Mouse (Mus musculus) hindbrain, embryonic 12.5 days (tissue): ENCODE measurements around the gene Fam171a1. TPM values are rescaled to one million over a fixed set of nuclear protein-coding genes. Genes with fewer than 3 reads are reported as not detected.
"Not testable (repeated sequence)": the region's sequence is repeated elsewhere in the genome, so short reads cannot be mapped to it uniquely, and the experiment has no call there.

ENCODE experiments used
- ATAC-seq: fragments of 200-750 bp; cut with Nextera tagmentation; 2 replicates; pipeline ENCODE4 v1.8.0; 2017; ENCODE audit warnings: moderate TSS enrichment; ENCODE audit not compliant: low FRiP score
- H3K27ac ChIP-seq: fragments of 300-500 bp; sonication (generic); 2 replicates; pipeline ENCODE4 v1.5.1; 2016; ENCODE audit warnings: mild to moderate bottlenecking
- H3K27me3 ChIP-seq: fragments of 300-500 bp; sonication (generic); 2 replicates; pipeline ENCODE4 v1.6.1; 2016; ENCODE audit warnings: mild to moderate bottlenecking
- H3K36me3 ChIP-seq: fragments of 300-500 bp; sonication (generic); 2 replicates; pipeline ENCODE4 v1.6.1; 2016; ENCODE audit warnings: mild to moderate bottlenecking
- H3K4me1 ChIP-seq: fragments of 300-500 bp; sonication (generic); 2 replicates; pipeline ENCODE4 v1.6.1; 2016
- H3K4me2 ChIP-seq: fragments of 300-500 bp; sonication (generic); replicated peaks from 2 replicates; pipeline ENCODE4 v1.6.1; 2016; ENCODE audit warnings: mild to moderate bottlenecking
- H3K4me3 ChIP-seq: fragments of 300-500 bp; sonication (generic); 2 replicates; pipeline ENCODE4 v1.5.1; 2016; ENCODE audit warnings: mild to moderate bottlenecking
- H3K9ac ChIP-seq: fragments of 300-500 bp; sonication (generic); 2 replicates; pipeline ENCODE4 v1.6.1; 2016; ENCODE audit warnings: mild to moderate bottlenecking, moderate library complexity
- H3K9me3 ChIP-seq: fragments of 300-500 bp; sonication (generic); replicated peaks from 2 replicates; pipeline ENCODE4 v1.6.1; 2016; ENCODE audit warnings: mild to moderate bottlenecking
- WGBS: fragments of 180-500 bp; shearing (Covaris S2); methylation state at CpG from one replicate; pipeline ENCODE4 v1.1.7; 2016; 5-methylcytosine and 5-hydroxymethylcytosine counted together
- polyA plus RNA-seq: library from polyadenylated mRNA; unstranded; fragments of >200 nt; fragmentation: Nextera tagmentation; extraction: Ambion mirVana; gene quantifications from 2 replicates; pipeline ENCODE4 v1.2.1, GENCODE M21; 2016

The Fam171a1 gene
- polyA plus RNA-seq, 1 experiment from 2014 or later: 56.2 TPM

DNA sequence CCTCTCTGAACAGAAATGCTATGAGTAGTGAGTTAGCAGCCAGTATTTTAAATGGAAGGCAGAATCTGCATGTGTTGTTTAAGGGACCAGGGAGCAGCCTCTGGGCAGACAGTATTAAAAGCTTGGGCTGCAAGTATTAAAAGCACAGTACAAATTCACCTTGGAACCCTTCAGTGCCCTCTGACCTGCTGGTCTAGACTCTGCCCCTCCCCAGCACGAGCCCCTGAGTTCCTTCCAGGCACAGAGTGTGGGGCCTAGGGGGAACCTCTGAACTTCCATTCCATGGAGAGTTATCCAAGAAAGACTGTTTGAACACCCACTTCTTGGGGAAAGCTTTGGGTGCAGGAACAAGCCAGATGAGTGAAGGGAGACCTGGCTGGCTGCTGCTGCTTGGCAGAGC, 47.6 kb downstream of the Fam171a1 start:
- H3K27ac ChIP-seq: no peak overlapping the region
- H3K4me3 ChIP-seq: no peak overlapping the region
- 55% methylated on average over 1 of the region's 1 CpGs for WGBS
- ATAC-seq: no peak
- H3K9me3 ChIP-seq: no peaks in the 10 kb centered on the region
- H3K36me3 ChIP-seq: no peaks in the 10 kb centered on the region
- no peak overlapping the region for H3K9ac ChIP-seq
- no peaks in the 10 kb centered on the region for H3K27me3 ChIP-seq
- H3K4me1 ChIP-seq: peaks cover 8% of the 10 kb centered on the region; the same call in 1 of the 2 replicates
- H3K4me2 ChIP-seq: no peak overlapping the region

DNA sequence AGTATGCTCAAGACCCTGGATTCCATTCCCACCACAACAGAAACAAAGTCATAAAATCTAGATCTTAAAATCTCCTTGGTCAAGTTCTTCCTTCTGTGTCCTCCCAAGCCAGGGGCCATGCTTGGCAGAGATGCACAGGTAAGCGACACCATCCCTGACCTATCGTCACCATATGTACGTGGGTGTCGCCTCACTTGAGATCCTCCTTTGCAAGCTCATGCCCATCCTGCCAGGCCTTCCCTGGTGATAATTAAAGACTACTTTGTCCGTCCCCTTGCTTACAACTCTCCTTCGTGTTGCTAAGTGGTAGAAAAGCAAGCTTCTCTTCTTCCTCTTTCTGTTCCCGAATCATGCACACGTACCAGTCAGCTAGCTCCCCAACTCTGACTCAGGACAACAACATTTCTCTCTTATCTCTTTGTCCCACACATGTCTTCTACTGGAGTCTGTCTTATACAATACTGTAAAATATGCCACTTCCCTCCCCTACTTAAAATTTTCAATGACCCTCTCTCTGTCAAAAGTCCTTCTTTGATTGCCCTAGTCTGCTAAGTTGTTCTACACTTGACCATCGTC, 49.6 kb downstream of the Fam171a1 start:
- Histone ChIP-seq H3K9me3 (no peaks in the 10 kb centered on the region), H3K9ac (no peak overlapping the region), H3K27me3 (no peaks in the 10 kb centered on the region), H3K4me1 (peaks cover 3% of the 10 kb centered on the region; the same call in 1 of the 2 replicates), H3K4me2 (no peak overlapping the region), H3K4me3 (no peak overlapping the region), H3K27ac (no peak overlapping the region), H3K36me3 (no peaks in the 10 kb centered on the region)
- 94% methylated on average over 9 of the region's 9 CpGs for WGBS
- ATAC-seq: no peak

- Histone ChIP-seq H3K4me1 (peaks cover 12% of the 10 kb centered on the region), H3K4me2 (no peak overlapping the region), H3K27ac (no peak overlapping the region), H3K9ac (no peak overlapping the region), H3K9me3 (no peaks in the 10 kb centered on the region), H3K27me3 (no peaks in the 10 kb centered on the region), H3K4me3 (no peak overlapping the region), H3K36me3 (no peaks in the 10 kb centered on the region)
- 81% methylated on average over 8 of the region's 8 CpGs for whole genome bisulfite sequencing
- no peak for ATAC-seq
Measured at GRCm38 (mm10) chr2:3165037-3165600, 51.1 kb downstream of the Fam171a1 start.

GRCm38 (mm10) chr2:3165890-3166605, 52.0 kb downstream of the Fam171a1 start:
- Histone ChIP-seq H3K27ac (no peak overlapping the region), H3K4me1 (peaks cover 12% of the 10 kb centered on the region), H3K27me3 (no peaks in the 10 kb centered on the region), H3K4me3 (no peak overlapping the region), H3K4me2 (no peak overlapping the region), H3K9ac (no peak overlapping the region), H3K9me3 (no peaks in the 10 kb centered on the region), H3K36me3 (no peaks in the 10 kb centered on the region)
- 83% methylated on average over 7 of the region's 7 CpGs for WGBS
- no peak for ATAC-seq

DNA sequence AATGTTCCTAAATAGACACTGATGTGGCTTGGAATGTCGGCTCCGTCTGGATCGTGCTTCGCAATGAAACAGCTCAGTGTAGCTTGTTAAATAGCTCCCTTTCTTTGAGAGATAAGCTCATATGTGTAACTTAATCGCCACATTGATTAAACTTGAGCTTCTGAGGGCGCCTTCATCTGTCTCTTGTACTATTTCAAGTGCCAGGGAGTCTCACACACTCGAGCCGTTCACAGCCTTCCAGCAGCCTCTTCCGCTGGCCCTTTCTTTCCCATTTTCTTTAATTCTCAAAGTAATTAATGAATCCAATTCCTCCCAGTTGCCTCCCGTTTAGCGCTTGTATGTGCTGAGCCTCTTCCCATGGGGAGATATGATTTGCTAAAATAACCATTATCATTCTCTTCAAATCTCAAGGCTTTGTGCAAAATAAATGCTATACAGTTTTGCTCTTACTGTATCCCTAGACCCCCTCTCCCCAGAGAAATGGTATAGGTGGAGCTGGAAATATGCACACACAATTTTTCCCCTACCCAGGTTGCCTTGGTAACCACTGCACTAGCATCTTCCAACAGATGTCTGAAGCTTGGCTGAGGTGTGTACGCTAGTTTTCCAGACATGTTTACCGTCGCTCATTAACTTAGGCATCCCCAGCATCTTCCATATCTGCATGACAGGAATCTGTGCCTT, 54.8 kb downstream of the Fam171a1 start:
- H3K4me1 ChIP-seq: peaks cover 15% of the 10 kb centered on the region
- no peak overlapping the region for H3K9ac ChIP-seq
- 83% methylated on average over 14 of the region's 14 CpGs for WGBS
- no peak overlapping the region for H3K4me3 ChIP-seq
- H3K27ac ChIP-seq: 0 out of 2 replicates have a peak overlapping the region, but pooled peaks have one; percentile 36
- 0 out of 2 replicates have a peak, but pooled peaks have one; percentile 21 for ATAC-seq
- 0 out of 2 replicates have a peak overlapping the region, but pooled peaks have one; percentile 0 for H3K4me2 ChIP-seq
- H3K9me3 ChIP-seq: no peaks in the 10 kb centered on the region
- no peaks in the 10 kb centered on the region for H3K27me3 ChIP-seq
- no peaks in the 10 kb centered on the region for H3K36me3 ChIP-seq

DNA sequence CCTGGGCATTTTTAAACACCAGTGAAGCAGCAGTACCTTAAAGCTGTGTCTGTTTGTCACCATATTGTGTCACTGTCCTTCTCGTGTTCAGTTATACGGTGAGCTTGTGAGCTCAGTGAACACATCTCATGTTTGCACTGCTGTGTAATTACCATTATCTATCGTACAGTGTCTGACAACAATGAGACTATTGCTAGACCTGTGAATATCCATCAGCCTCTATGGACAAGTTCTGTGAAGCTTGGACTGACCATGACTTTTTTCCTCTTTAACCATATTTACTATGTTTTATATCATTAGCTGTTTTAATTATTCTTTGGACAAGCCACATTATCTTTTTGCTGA, 55.4 kb downstream of the Fam171a1 start:
- ATAC-seq: peak; percentile 16; the same call in 1 of the 2 replicates
- Histone ChIP-seq H3K36me3 (no peaks in the 10 kb centered on the region), H3K9ac (no peak overlapping the region), H3K4me2 (no peak overlapping the region), H3K27ac (0 out of 2 replicates have a peak overlapping the region, but pooled peaks have one; percentile 36), H3K4me1 (peaks cover 15% of the 10 kb centered on the region), H3K9me3 (no peaks in the 10 kb centered on the region), H3K4me3 (no peak overlapping the region), H3K27me3 (no peaks in the 10 kb centered on the region)
- WGBS: 82% methylated on average over 3 of the region's 3 CpGs

GRCm38 (mm10) chr2:3171774-3172173, 57.8 kb downstream of the Fam171a1 start:
- Histone ChIP-seq H3K4me3 (no peak overlapping the region), H3K36me3 (no peaks in the 10 kb centered on the region), H3K9me3 (no peaks in the 10 kb centered on the region), H3K4me1 (peaks cover 12% of the 10 kb centered on the region), H3K27ac (no peak overlapping the region), H3K27me3 (no peaks in the 10 kb centered on the region), H3K4me2 (no peak overlapping the region), H3K9ac (no peak overlapping the region)
- WGBS: 62% methylated on average over 3 of the region's 3 CpGs
- ATAC-seq: no peak

GRCm38 (mm10) chr2:3172656-3173055, 58.6 kb downstream of the Fam171a1 start:
- no peak overlapping the region for H3K4me3 ChIP-seq
- H3K27me3 ChIP-seq: no peaks in the 10 kb centered on the region
- 86% methylated on average over 3 of the region's 3 CpGs for WGBS
- H3K4me1 ChIP-seq: peaks cover 12% of the 10 kb centered on the region
- no peak overlapping the region for H3K4me2 ChIP-seq
- no peak for ATAC-seq
- H3K27ac ChIP-seq: no peak overlapping the region
- no peak overlapping the region for H3K9ac ChIP-seq
- H3K9me3 ChIP-seq: no peaks in the 10 kb centered on the region
- no peaks in the 10 kb centered on the region for H3K36me3 ChIP-seq

GRCm38 (mm10) chr2:3174890-3175289, 60.9 kb downstream of the Fam171a1 start:
- H3K4me1 ChIP-seq: peaks cover 3% of the 10 kb centered on the region; the same call in 1 of the 2 replicates
- ATAC-seq: no peak
- H3K27me3 ChIP-seq: no peaks in the 10 kb centered on the region
- no peak overlapping the region for H3K9ac ChIP-seq
- WGBS: 89% methylated on average over 5 of the region's 5 CpGs
- no peak overlapping the region for H3K4me3 ChIP-seq
- H3K27ac ChIP-seq: no peak overlapping the region
- H3K36me3 ChIP-seq: peaks cover 16% of the 10 kb centered on the region
- no peak overlapping the region for H3K4me2 ChIP-seq
- no peaks in the 10 kb centered on the region for H3K9me3 ChIP-seq

GRCm38 (mm10) chr2:3175988-3176387, 62.0 kb downstream of the Fam171a1 start:
- H3K9me3 ChIP-seq, H3K4me3 ChIP-seq, H3K9ac ChIP-seq, H3K27ac ChIP-seq, H3K4me1 ChIP-seq, ATAC-seq, H3K27me3 ChIP-seq, H3K4me2 ChIP-seq: not testable (repeated sequence)
- peaks cover 23% of the 10 kb centered on the region for H3K36me3 ChIP-seq
- 91% methylated on average over 4 of the region's 4 CpGs for WGBS

GRCm38 (mm10) chr2:3176751-3177150, 62.7 kb downstream of the Fam171a1 start:
- Histone ChIP-seq H3K27ac (no peak overlapping the region), H3K4me2 (no peak overlapping the region), H3K9ac (no peak overlapping the region), H3K4me3 (no peak overlapping the region), H3K9me3 (no peaks in the 10 kb centered on the region), H3K4me1 (0 out of 2 replicates have a peak, but pooled peaks cover 3% of the 10 kb centered on the region), H3K36me3 (peaks cover 23% of the 10 kb centered on the region), H3K27me3 (no peaks in the 10 kb centered on the region)
- WGBS: 72% methylated on average over 3 of the region's 3 CpGs
- ATAC-seq: peak; percentile 36; the same call in 1 of the 2 replicates

DNA sequence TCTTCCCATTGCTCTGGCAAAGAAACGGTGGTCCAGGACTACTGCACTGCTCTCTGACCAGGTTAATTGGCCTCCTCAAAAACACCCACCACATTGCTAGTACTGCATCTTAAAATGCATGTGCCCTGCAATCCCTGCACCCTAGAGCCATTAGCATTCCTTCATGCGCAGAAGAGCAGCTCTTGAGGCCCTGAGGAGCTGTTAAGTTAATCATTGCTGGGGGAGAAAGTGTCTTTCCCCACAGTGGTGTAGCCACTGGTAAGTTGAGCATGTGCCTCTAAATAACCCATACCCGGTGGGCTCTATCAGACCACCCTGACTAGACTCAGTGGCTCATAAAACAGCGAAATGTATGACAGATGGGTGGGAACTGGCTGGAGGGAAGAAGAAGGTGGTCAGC, 66.5 kb downstream of the Fam171a1 start:
- WGBS: 82% methylated on average over 4 of the region's 4 CpGs
- Histone ChIP-seq H3K4me3 (no peak overlapping the region), H3K27me3 (no peaks in the 10 kb centered on the region), H3K27ac (no peak overlapping the region), H3K9me3 (no peaks in the 10 kb centered on the region), H3K4me1 (no peaks in the 10 kb centered on the region), H3K9ac (no peak overlapping the region), H3K4me2 (no peak overlapping the region), H3K36me3 (peaks cover 23% of the 10 kb centered on the region)
- no peak for ATAC-seq
